Mouse (Mus musculus) hematopoietic multipotent progenitor cell, adult 10-12 weeks (in vitro differentiated cells): Measurements from ENCODE around the gene Gm49450. TPM values are rescaled to one million over a fixed set of nuclear protein-coding genes. Genes with fewer than 3 reads are reported as not detected.

Experiments
- polyA plus RNA-seq: library from polyadenylated mRNA; stranded (reverse); fragments of >175 nt; gene quantifications from 2 replicates; pipeline ENCODE4 v1.2.3, GENCODE M21; 2012; ENCODE audit warnings: low replicate concordance

Gene Gm49450
- 3.9 and 32.9 TPM in 2 replicates for polyA plus RNA-seq

DNA sequence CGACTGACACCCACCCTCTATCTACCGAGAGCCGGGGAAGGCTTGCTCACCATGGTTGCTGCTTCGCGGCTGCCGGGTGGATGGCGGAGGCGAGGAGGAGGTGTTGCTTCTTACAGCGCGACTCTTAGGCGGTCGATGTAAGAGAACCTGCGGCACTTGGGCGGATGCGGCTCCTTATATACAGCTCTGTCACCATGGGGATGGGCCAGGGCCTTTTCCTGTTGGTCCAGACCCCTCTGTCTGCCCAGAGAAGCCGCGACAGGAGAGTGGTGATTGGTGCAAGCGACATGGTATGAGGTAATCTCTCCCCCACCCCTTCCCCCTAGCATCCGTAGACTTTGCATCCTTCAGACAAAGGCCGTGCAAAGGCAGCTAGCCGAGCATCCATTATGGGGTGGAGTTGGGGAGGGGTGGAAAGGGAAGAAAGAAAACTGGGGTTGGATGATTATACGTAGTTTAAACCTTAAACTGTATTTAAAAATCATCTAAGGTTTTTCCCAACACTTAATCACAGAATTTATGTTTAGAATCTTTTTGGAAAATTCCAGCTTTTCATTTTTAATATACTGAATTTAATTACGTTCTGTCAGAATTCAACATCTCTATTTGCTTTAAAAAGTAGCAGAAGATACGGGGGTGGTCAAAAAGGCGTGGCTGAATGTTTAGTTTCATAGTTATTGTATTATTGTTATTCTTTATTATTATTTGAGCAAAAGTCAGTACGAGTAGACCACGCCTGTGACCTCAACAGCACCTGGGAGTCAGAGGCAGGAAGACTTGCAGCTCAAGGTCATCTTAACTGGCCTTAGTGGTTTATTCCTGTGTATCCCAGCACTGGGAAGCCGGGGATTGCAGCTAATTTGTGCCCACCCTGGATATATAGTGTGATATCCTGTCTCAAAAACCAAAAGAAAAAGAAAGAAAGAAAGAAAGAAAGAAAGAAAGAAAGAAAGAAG lies at the start of gene Gm49450, which contains the start of gene Tuba1a:
Gene Gm49450 (minus strand): TSS at position 151 of the 956 bp plus-strand sequence.
Gene Tuba1a (minus strand): TSS at position 303 of the 956 bp plus-strand sequence.

DNA sequence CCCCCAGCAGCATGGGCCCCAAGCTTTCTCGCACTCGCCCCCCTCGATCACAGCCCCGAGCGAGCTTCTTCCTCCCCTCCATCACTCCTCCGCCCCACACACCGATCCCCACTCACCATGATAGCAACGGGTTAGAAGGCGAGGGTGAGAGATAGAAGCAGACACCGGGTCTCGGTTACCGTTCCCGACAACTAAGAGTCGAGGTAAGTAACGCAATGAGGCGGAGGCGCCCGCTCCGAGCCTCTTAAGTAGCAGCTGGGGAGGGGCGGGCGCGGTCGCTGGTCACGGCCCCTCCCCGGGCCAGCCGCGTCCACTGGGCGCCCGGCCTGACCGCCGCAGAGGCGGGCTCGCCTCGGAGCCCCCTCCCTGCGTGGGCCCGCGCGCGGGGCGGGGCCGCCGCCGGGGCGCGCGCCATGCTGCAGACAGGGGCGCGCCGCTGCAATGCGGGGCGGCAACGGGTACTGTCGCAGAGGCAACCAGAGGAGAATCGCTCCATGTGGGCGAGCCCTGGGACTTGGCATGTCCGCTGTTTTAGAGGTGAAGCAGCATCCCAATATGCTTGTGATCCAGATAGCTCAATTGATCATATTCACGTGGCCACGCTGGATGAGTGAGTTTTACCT lies 19.0 kb downstream of the Gm49450 start, which contains the start of gene Tuba1b:
Gene Tuba1b (minus strand): TSS at position 349 of the 623 bp plus-strand sequence.

DNA sequence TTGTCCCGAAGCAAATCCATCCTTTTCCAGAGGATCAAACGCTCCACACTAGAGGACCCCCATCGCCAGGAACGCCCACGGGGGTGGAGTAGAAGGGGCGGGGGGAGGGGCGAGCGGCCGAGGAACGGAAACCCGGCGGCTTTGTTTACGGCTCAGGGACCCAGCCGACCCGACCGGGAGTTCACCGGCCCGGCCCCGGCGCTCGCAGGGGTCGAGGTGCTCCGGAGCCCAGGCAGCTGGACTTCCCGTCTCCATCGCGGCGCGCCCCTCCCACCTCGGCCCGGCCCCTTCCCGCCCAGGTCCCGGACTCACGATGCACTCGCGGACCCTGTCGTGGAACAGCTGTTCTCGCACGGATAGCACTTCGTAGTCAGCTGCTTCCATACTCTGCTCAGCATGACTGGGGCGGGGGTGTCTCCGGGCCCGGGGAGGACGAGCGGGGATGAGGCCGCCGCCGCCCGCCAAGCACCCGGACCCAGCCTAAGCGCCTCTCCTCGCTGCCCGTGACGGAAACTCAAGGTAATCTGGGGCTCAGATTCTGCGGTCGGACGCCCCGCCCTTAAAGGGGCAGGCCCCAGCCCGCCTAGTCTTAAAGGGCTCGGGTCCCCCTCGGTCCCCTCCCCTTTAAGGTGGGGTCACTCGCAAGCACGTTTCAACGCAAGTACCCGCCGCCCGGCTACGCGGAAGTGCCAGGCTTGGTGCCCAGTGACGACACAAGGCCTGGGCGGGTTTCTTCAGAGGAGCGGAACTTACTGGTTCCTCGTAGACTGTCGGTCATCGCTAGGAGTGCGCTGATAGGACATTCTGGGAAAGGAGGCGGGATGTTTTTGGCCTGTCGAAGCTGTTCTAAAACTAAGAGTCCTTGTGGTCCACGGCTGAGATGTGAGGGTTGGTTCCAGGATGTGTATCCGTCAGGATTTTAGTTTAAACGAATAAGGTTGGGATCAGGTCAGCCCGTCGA lies 35.5 kb downstream of the Gm49450 start, which contains the start of gene Lmbr1l:
Gene Lmbr1l (minus strand): TSS at position 694 of the 961 bp plus-strand sequence.

DNA sequence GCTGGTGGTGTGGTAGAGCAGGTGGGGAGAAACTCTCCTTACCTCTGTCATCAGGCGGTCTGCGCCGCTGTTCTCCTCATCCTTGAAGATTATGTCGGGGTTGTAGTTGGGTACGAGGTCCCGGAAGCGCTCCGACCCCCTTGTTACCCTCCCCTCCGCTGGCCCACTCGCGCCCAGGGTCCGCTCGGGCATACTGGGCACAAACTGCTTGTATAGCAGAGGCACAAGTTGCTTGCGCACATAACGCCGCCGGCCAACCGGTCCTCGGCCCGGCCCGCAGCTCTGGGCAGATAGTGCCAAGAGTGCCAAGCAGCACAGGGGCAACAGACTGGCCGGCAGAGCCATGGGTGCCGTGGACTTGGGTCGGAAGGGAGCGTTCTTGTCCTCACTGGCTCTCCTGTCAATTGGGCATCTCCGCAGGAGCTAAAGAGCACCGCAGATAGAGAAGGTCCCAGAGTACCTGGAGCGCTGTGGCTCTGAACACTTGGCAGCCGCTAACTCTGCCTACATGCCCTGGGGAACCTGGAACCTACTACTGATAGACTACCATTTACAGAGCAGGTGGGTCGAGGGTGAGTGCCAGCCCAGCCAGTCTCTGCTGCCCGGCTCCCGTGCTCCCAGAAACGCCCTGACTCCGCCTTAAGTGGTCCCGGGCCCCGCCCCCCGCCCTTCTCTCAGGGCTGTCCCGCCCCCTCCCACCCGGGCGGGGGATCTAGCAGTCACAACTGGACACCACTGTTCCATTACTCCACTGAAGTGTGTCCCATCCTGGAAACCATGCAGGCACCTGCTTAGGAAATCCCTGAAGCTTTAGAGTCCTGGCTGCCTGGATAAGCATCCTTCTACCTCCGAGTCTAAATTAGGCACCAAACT lies 55.2 kb downstream of the Gm49450 start, which contains the start of gene Dhh:
Gene Dhh (minus strand): TSS at position 613 of the 873 bp plus-strand sequence.

DNA sequence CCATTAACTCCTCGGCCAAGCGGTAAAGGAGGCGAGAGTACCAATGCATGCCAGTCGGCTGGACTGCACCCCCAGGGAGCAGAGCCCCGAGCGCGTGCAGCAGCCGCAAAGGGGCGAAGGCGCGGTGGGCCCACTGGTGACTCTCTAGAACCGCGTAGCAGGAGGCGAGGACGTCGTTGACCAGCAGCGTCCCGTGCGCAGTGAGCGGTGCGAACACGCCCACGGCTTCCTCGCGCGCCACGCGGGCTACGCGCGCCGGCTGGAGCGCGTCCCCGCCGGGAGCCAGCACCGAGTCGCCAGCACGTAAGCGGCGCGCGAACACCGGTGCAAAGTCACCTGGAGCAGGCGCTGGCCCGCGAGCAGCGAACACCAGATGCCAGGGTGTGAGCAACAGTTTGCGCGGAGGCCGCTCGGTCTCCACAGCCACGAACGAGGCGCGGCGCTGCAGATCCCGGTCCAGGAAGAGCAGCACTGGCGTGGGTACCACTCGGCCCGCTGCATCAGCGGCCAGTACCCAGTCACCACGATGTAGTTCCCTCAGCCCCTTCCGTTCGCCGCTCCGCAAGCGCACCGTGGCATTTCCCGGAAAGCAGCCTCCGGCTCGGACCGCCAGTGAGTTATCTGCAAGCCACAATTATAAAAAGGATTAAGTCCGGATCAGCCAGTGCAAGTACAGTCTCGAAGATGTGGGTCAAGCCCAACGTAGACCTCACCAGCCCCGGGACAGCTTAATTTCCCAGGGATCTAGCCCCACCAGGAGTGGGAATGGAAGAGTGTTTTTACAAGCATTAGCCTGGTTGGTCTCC lies 59.2 kb downstream of the Gm49450 start, which contains the start of gene Rhebl1:
Gene Rhebl1 (minus strand): TSS at position 601 of the 806 bp plus-strand sequence.

Other genes with a start within 250 kb of the Gm49450 start
- gene Ccdc65, start 245.3 kb downstream of the Gm49450 start, polyA plus RNA-seq: not detected in 2 replicates
- 5.8 and 13.4 TPM in 2 replicates for gene Fkbp11, start 225.4 kb downstream of the Gm49450 start, polyA plus RNA-seq
- 37.6 and 40.8 TPM in 2 replicates for gene Arf3, start 190.3 kb downstream of the Gm49450 start, polyA plus RNA-seq
- 0.73 and 1.2 TPM in 2 replicates for gene Wnt10b, start 175.4 kb downstream of the Gm49450 start, polyA plus RNA-seq
- 0.17 TPM in 1 of 2 replicates, not detected in the other for gene Wnt1, start 163.7 kb downstream of the Gm49450 start, polyA plus RNA-seq
- gene Ddn, start 144.1 kb downstream of the Gm49450 start, polyA plus RNA-seq: 0.74 and 2.4 TPM in 2 replicates
- 107 and 148 TPM in 2 replicates for gene Prkag1, start 122.0 kb downstream of the Gm49450 start, polyA plus RNA-seq
- 130 and 222 TPM in 2 replicates for gene Kmt2d, start 82.3 kb downstream of the Gm49450 start, polyA plus RNA-seq
- 2.3 and 3.8 TPM in 2 replicates for gene Rhebl1, start 59.0 kb downstream of the Gm49450 start, polyA plus RNA-seq
- 0.04 and 0.06 TPM in 2 replicates for gene Dhh, start 55.0 kb downstream of the Gm49450 start, polyA plus RNA-seq
- gene Lmbr1l, start 35.3 kb downstream of the Gm49450 start, polyA plus RNA-seq: 92.1 and 147 TPM in 2 replicates
- gene Tuba1b, start 19.0 kb downstream of the Gm49450 start, polyA plus RNA-seq: 76.8 and 178 TPM in 2 replicates
- gene Tuba1a, start 152 bp upstream of the Gm49450 start, polyA plus RNA-seq: 16.1 and 19.2 TPM in 2 replicates
- gene Tuba1c, start 76.3 kb upstream of the Gm49450 start, polyA plus RNA-seq: 19.2 and 36.8 TPM in 2 replicates
- 0.46 and 0.80 TPM in 2 replicates for gene Prph, start 101.6 kb upstream of the Gm49450 start, polyA plus RNA-seq
- 6.6 and 16.6 TPM in 2 replicates for gene Troap, start 121.0 kb upstream of the Gm49450 start, polyA plus RNA-seq
- 0.33 TPM in 1 of 2 replicates, not detected in the other for gene C1ql4, start 134.3 kb upstream of the Gm49450 start, polyA plus RNA-seq
- 0.07 TPM in 1 of 2 replicates, not detected in the other for gene Dnajc22, start 139.6 kb upstream of the Gm49450 start, polyA plus RNA-seq
- 0.77 and 1.1 TPM in 2 replicates for gene Spats2, start 172.4 kb upstream of the Gm49450 start, polyA plus RNA-seq